Mouse (Mus musculus): Measurements from ENCODE around the gene Cep250. TPM values are rescaled to one million over a fixed set of nuclear protein-coding genes. Genes with fewer than 3 reads are reported as not detected.

The Cep250 gene
- polyA plus RNA-seq, 1 experiment from 2014 or later, result 13.4 TPM

GRCm38 (mm10) chr2:156025482-156025881 lies 69.2 kb downstream of the Cep250 start:
- H3K36me3 ChIP-seq, result peaks cover 1% of the 10 kb centered on the region; the same call in 1 of the 2 replicates
- no peaks in the 10 kb centered on the region for H3K9me3 ChIP-seq (replicated peaks)
- no peak overlapping the region for H3K4me2 ChIP-seq
- H3K4me1 ChIP-seq, result no peaks in the 10 kb centered on the region
- no peaks in the 10 kb centered on the region for H3K27me3 ChIP-seq (replicated peaks)
- H3K9ac ChIP-seq (replicated peaks), result no peak overlapping the region
- no peak for ATAC-seq (ENCODE audit: low FRiP score)
- no peak overlapping the region for H3K4me3 ChIP-seq (replicated peaks)
- no peak overlapping the region for H3K27ac ChIP-seq (replicated peaks)

DNA sequence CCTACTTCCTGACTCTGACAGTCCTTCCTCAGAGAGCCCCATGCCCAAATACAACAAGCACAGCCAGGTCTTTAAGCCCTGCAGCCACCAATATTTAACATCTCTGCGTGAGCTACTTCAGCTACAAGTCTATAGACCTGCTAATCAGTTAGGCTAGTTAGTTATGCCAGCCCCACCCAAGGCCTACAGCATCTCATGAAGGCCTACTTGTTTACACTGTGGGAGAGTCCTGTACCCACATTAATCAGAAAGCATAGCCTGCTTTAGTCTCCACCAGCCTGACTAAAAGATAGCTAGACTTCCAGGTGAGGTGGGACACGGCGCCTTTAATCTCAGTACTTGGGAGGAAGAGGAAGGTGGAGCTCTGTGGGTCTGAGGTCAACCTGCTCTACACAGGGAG lies 83.1 kb downstream of the Cep250 start:
- no peak overlapping the region for H3K9ac ChIP-seq (replicated peaks)
- no peak overlapping the region for H3K4me2 ChIP-seq
- no peaks in the 10 kb centered on the region for H3K27me3 ChIP-seq (replicated peaks)
- no peaks in the 10 kb centered on the region for H3K36me3 ChIP-seq
- H3K4me1 ChIP-seq, result no peaks in the 10 kb centered on the region
- no peak overlapping the region for H3K4me3 ChIP-seq (replicated peaks)
- H3K27ac ChIP-seq (replicated peaks), result no peak overlapping the region
- no peak for ATAC-seq (ENCODE audit: low FRiP score)
- no peaks in the 10 kb centered on the region for H3K9me3 ChIP-seq (replicated peaks)
- WGBS, result 92% methylated on average over 3 of the region's 3 CpGs

DNA sequence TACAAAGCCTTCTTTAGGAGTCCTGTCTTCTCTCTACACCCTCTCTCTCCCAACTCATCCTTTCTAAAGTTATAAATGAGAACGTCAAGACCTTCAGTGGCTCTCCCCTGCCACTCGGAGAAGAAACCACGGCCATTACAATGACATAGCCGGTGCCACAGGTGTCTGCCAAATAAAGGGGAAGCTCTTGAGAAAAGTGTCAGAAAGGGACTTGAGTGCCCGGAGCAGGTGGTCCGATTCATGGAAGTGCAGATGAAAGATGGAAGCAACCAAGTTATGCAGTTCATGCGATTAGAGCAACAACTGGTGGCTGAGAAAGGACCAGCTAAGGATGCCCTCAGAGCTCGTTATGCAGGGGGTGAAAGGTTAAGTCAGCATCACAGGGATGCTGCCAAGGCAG lies 86.6 kb downstream of the Cep250 start:
- 84% methylated on average over 8 of the region's 8 CpGs for WGBS
- H3K27ac ChIP-seq (replicated peaks), result no peak overlapping the region
- ATAC-seq (ENCODE audit: low FRiP score), result no peak
- no peak overlapping the region for H3K4me3 ChIP-seq (replicated peaks)
- H3K27me3 ChIP-seq (replicated peaks), result peaks cover 8% of the 10 kb centered on the region; the same call in 1 of the 2 replicates
- H3K4me2 ChIP-seq, result no peak overlapping the region
- H3K36me3 ChIP-seq, result no peaks in the 10 kb centered on the region
- no peaks in the 10 kb centered on the region for H3K4me1 ChIP-seq
- H3K9me3 ChIP-seq (replicated peaks), result no peaks in the 10 kb centered on the region
- H3K9ac ChIP-seq (replicated peaks), result no peak overlapping the region

DNA sequence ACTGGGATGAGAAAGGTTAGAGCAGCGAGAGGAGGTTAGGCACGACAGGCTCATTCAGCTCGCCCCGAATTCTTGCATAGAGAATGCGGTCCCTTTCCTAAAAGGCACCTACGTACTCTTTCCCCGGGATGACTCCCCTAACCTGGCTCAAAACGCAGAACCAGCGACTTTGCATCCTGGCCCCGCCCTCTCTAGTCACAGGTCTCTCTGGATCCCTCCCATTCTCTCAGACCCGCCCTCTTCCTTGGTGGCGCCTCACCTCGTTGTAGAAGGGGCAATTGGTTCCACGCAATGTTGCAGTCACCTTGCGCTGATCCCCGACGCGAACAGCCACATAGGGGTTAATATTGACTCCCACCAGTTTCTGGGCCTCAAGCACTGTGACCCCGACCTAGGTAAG lies 91.7 kb downstream of the Cep250 start:
- H3K9ac ChIP-seq (replicated peaks), result no peak overlapping the region
- WGBS, result 6% methylated on average over 19 of the region's 19 CpGs
- H3K4me2 ChIP-seq, result peak overlapping the region; percentile 32

More for the DNA sequence above, 91.7 kb downstream of the Cep250 start:
- H3K4me1 ChIP-seq, result no peaks in the 10 kb centered on the region
- no peak overlapping the region for H3K4me3 ChIP-seq (replicated peaks)
- H3K27me3 ChIP-seq (replicated peaks), result peaks cover 8% of the 10 kb centered on the region; the same call in 1 of the 2 replicates
- no peaks in the 10 kb centered on the region for H3K9me3 ChIP-seq (replicated peaks)
- ATAC-seq (ENCODE audit: low FRiP score), result no peak
- no peaks in the 10 kb centered on the region for H3K36me3 ChIP-seq
- no peak overlapping the region for H3K27ac ChIP-seq (replicated peaks)

Other genes starting within 250 kb of the Cep250 start
- 40.1 and 43.4 TPM in 2 replicates for gene Edem2, start 227.0 kb upstream of the Cep250 start, polyA plus RNA-seq (2015; fragmentation: Nextera tagmentation; extraction: Ambion mirVana)
- gene Gm17581, start 220.6 kb upstream of the Cep250 start, polyA plus RNA-seq (2015; fragmentation: Nextera tagmentation; extraction: Ambion mirVana), result not detected in 2 replicates
- 4.2 and 5.0 TPM in 2 replicates for gene Procr, start 205.3 kb upstream of the Cep250 start, polyA plus RNA-seq (2015; fragmentation: Nextera tagmentation; extraction: Ambion mirVana)
- gene Mmp24, start 181.1 kb upstream of the Cep250 start, polyA plus RNA-seq (2015; fragmentation: Nextera tagmentation; extraction: Ambion mirVana), result 13.6 and 16.2 TPM in 2 replicates
- gene BC029722, start 137.0 kb upstream of the Cep250 start, polyA plus RNA-seq (2015; fragmentation: Nextera tagmentation; extraction: Ambion mirVana), result 44.9 and 45.3 TPM in 2 replicates
- 153 and 171 TPM in 2 replicates for gene Eif6, start 129.5 kb upstream of the Cep250 start, polyA plus RNA-seq (2015; fragmentation: Nextera tagmentation; extraction: Ambion mirVana)
- gene Fam83c, start 121.6 kb upstream of the Cep250 start, polyA plus RNA-seq (2015; fragmentation: Nextera tagmentation; extraction: Ambion mirVana), result 0.52 and 0.72 TPM in 2 replicates
- 70.9 and 73.5 TPM in 2 replicates for gene Uqcc1, start 26.1 kb upstream of the Cep250 start, polyA plus RNA-seq (2015; fragmentation: Nextera tagmentation; extraction: Ambion mirVana)
- not detected in 2 replicates for gene Gm15557, start 15.7 kb upstream of the Cep250 start, polyA plus RNA-seq (2015; fragmentation: Nextera tagmentation; extraction: Ambion mirVana)
- gene Gdf5, start 11.1 kb upstream of the Cep250 start, polyA plus RNA-seq (2015; fragmentation: Nextera tagmentation; extraction: Ambion mirVana), result 0.59 and 1.2 TPM in 2 replicates
- 1.6 and 2.1 TPM in 2 replicates for gene 6430550D23Rik, start 51.5 kb downstream of the Cep250 start, polyA plus RNA-seq (2015; fragmentation: Nextera tagmentation; extraction: Ambion mirVana)
- 395 and 438 TPM in 2 replicates for gene Ergic3, start 51.6 kb downstream of the Cep250 start, polyA plus RNA-seq (2015; fragmentation: Nextera tagmentation; extraction: Ambion mirVana)
- gene Fer1l4, start 96.5 kb downstream of the Cep250 start, polyA plus RNA-seq (2015; fragmentation: Nextera tagmentation; extraction: Ambion mirVana), result 0.09 TPM in 2 replicates
- gene Spag4, start 108.7 kb downstream of the Cep250 start, polyA plus RNA-seq (2015; fragmentation: Nextera tagmentation; extraction: Ambion mirVana), result 5.9 and 6.4 TPM in 2 replicates
- 28.3 and 35.3 TPM in 2 replicates for gene Cpne1, start 155.5 kb downstream of the Cep250 start, polyA plus RNA-seq (2015; fragmentation: Nextera tagmentation; extraction: Ambion mirVana)
- gene Rbm12, start 155.5 kb downstream of the Cep250 start, polyA plus RNA-seq (2015; fragmentation: Nextera tagmentation; extraction: Ambion mirVana), result 17.7 and 21.9 TPM in 2 replicates
- gene Gm28036, start 170.6 kb downstream of the Cep250 start, polyA plus RNA-seq (2015; fragmentation: Nextera tagmentation; extraction: Ambion mirVana), result 11.0 and 12.1 TPM in 2 replicates
- 444 and 463 TPM in 2 replicates for gene Romo1, start 187.6 kb downstream of the Cep250 start, polyA plus RNA-seq (2015; fragmentation: Nextera tagmentation; extraction: Ambion mirVana)
- 29.6 and 40.3 TPM in 2 replicates for gene Nfs1, start 187.7 kb downstream of the Cep250 start, polyA plus RNA-seq (2015; fragmentation: Nextera tagmentation; extraction: Ambion mirVana)
- gene Rbm39, start 223.8 kb downstream of the Cep250 start, polyA plus RNA-seq (2015; fragmentation: Nextera tagmentation; extraction: Ambion mirVana), result 420 and 462 TPM in 2 replicates
- 122 and 130 TPM in 2 replicates for gene Phf20, start 240.0 kb downstream of the Cep250 start, polyA plus RNA-seq (2015; fragmentation: Nextera tagmentation; extraction: Ambion mirVana)

Data from neural tube, embryonic 15.5 days (tissue).